Mouse (Mus musculus) lung, postnatal 0 days (tissue): Measurements from ENCODE around the gene Prss56. TPM values are rescaled to one million over a fixed set of nuclear protein-coding genes. Genes with fewer than 3 reads are reported as not detected.

ENCODE experiments used
- ATAC-seq: fragments of 200-750 bp; cut with Nextera tagmentation; 2 replicates; pipeline ENCODE4 v1.8.0; 2017; ENCODE audit warnings: moderate library complexity
- DNase-seq: peaks from one replicate; pipeline ENCODE4 v3.0.0-alpha.2; 2016; ENCODE audit warnings: low spot score
- H3K27ac ChIP-seq: fragments of 300-500 bp; sonication (generic); 2 replicates; pipeline ENCODE4 v1.5.1; 2014; ENCODE audit warnings: antibody characterized with exemption, mild to moderate bottlenecking, low read length, mixed read lengths
- H3K27me3 ChIP-seq: fragments of 300-500 bp; sonication (generic); replicated peaks from 2 replicates; pipeline ENCODE4 v1.6.1; 2014; ENCODE audit warnings: low read length, mixed read lengths; ENCODE audit not compliant: insufficient read depth
- H3K36me3 ChIP-seq: fragments of 300-500 bp; sonication (generic); 2 replicates; pipeline ENCODE4 v1.6.1; 2014; ENCODE audit warnings: low read length, mixed read lengths; ENCODE audit not compliant: insufficient read depth
- H3K4me1 ChIP-seq: fragments of 300-500 bp; sonication (generic); 2 replicates; pipeline ENCODE4 v1.6.1; 2014; ENCODE audit warnings: antibody characterized with exemption, low read depth, low read length, mixed read lengths; ENCODE audit not compliant: insufficient read depth
- H3K4me2 ChIP-seq: fragments of 300-500 bp; sonication (generic); replicated peaks from 2 replicates; pipeline ENCODE4 v1.6.1; 2014; ENCODE audit warnings: low read depth, mild to moderate bottlenecking, low read length, moderate library complexity, mixed read lengths
- H3K4me3 ChIP-seq: fragments of 300-500 bp; sonication (generic); 2 replicates; pipeline ENCODE4 v1.5.1; 2014; ENCODE audit warnings: low read depth, low read length
- H3K9ac ChIP-seq: fragments of 300-500 bp; sonication (generic); replicated peaks from 2 replicates; pipeline ENCODE4 v1.6.1; 2014; ENCODE audit warnings: low read depth, mild to moderate bottlenecking
- H3K9me3 ChIP-seq: fragments of 300-500 bp; sonication (generic); 2 replicates; pipeline ENCODE4 v1.6.1; 2016; ENCODE audit warnings: low read length, mixed read lengths
- CTCF ChIP-seq: IDR thresholded peaks from 2 replicates; pipeline ENCODE4 v1.5.1; 2016; ENCODE audit warnings: antibody characterized with exemption, mild to moderate bottlenecking
- EP300 ChIP-seq: IDR thresholded peaks from 2 replicates; pipeline ENCODE4 v1.6.1; 2016; ENCODE audit warnings: antibody characterized with exemption, mild to moderate bottlenecking, control low read depth
- WGBS: fragments of 180-500 bp; shearing (Covaris S2); extraction: QIAGEN DNeasy Blood & Tissue Kit; methylation state at CpG from one replicate; pipeline ENCODE4 v1.1.7; 2014; 5-methylcytosine and 5-hydroxymethylcytosine counted together
- polyA plus RNA-seq: library from polyadenylated mRNA; unstranded; fragments of >200 nt; fragmentation: Nextera tagmentation; extraction: Ambion mirVana; gene quantifications from 2 replicates; pipeline ENCODE4 v1.2.1, GENCODE M21; 2015

Gene Prss56
- polyA plus RNA-seq, 1 experiment from 2014 or later = not detected

- TF ChIP-seq CTCF = no peak
- TF ChIP-seq EP300 = no peak
- 41% methylated on average over 9 of the region's 9 CpGs for WGBS
- Histone ChIP-seq H3K9ac (no peak overlapping the region), H3K4me2 (no peak overlapping the region), H3K27me3 (peaks cover 2% of the 10 kb centered on the region), H3K4me1 (no peaks in the 10 kb centered on the region), H3K27ac (no peak overlapping the region), H3K4me3 (no peak overlapping the region), H3K36me3 (no peaks in the 10 kb centered on the region), H3K9me3 (no peaks in the 10 kb centered on the region)
- ATAC-seq (no peak), DNase-seq (no peak)
These were observed 18.3 kb upstream of the Prss56 start for GRCm38 (mm10) chr1:87164796-87165184.

GRCm38 (mm10) chr1:87170458-87170857 lies 12.7 kb upstream of the Prss56 start:
- no peak overlapping the region for H3K9ac ChIP-seq
- DNase-seq (no peak), ATAC-seq (no peak)

GRCm38 (mm10) chr1:87171312-87171711 lies 11.8 kb upstream of the Prss56 start:
- no peaks in the 10 kb centered on the region for H3K9me3 ChIP-seq
- no peak overlapping the region for H3K9ac ChIP-seq
- H3K27ac ChIP-seq = no peak overlapping the region
- no peaks in the 10 kb centered on the region for H3K36me3 ChIP-seq
- no peak for DNase-seq
- TF ChIP-seq CTCF (no peak), EP300 (no peak)
- H3K4me3 ChIP-seq = no peak overlapping the region
- H3K4me1 ChIP-seq = no peaks in the 10 kb centered on the region
- 76% methylated on average over 1 of the region's 1 CpGs for WGBS
- no peak overlapping the region for H3K4me2 ChIP-seq
- no peak for ATAC-seq
- H3K27me3 ChIP-seq = peaks cover 13% of the 10 kb centered on the region

More at GRCm38 (mm10) chr1:87170458-87170857, 12.7 kb upstream of the Prss56 start:
- Histone ChIP-seq H3K4me3 (no peak overlapping the region), H3K9me3 (no peaks in the 10 kb centered on the region), H3K27me3 (peaks cover 13% of the 10 kb centered on the region), H3K27ac (no peak overlapping the region), H3K4me2 (no peak overlapping the region), H3K36me3 (no peaks in the 10 kb centered on the region), H3K4me1 (no peaks in the 10 kb centered on the region)
- TF ChIP-seq EP300 (no peak), CTCF (no peak)
- whole genome bisulfite sequencing = 10% methylated on average over 18 of the region's 19 CpGs

- H3K4me1 ChIP-seq = no peaks in the 10 kb centered on the region
- 41% methylated on average over 9 of the region's 9 CpGs for WGBS
- H3K27me3 ChIP-seq = peaks cover 13% of the 10 kb centered on the region
- no peak overlapping the region for H3K4me3 ChIP-seq
- no peak overlapping the region for H3K9ac ChIP-seq
- TF ChIP-seq EP300 (no peak), CTCF (no peak)
- DNase-seq = no peak
- no peaks in the 10 kb centered on the region for H3K9me3 ChIP-seq
- no peak overlapping the region for H3K4me2 ChIP-seq
- no peak for ATAC-seq
- no peak overlapping the region for H3K27ac ChIP-seq
- H3K36me3 ChIP-seq = no peaks in the 10 kb centered on the region
These were observed 10.8 kb upstream of the Prss56 start for GRCm38 (mm10) chr1:87172316-87172715.

- TF ChIP-seq CTCF (peak; percentile 80), EP300 (no peak)
- Histone ChIP-seq H3K4me1 (no peaks in the 10 kb centered on the region), H3K9ac (no peak overlapping the region), H3K9me3 (no peaks in the 10 kb centered on the region), H3K4me2 (no peak overlapping the region), H3K27ac (no peak overlapping the region), H3K4me3 (no peak overlapping the region), H3K36me3 (no peaks in the 10 kb centered on the region), H3K27me3 (peaks cover 13% of the 10 kb centered on the region)
- peak; percentile 72 for DNase-seq
- ATAC-seq = peak; percentile 60
- WGBS = 25% methylated on average over 28 of the region's 28 CpGs
These were observed 8.8 kb upstream of the Prss56 start for GRCm38 (mm10) chr1:87174006-87174955.

GRCm38 (mm10) chr1:87175852-87176292 lies 7.2 kb upstream of the Prss56 start:
- no peaks in the 10 kb centered on the region for H3K36me3 ChIP-seq
- H3K9me3 ChIP-seq = no peaks in the 10 kb centered on the region
- WGBS = 16% methylated on average over 11 of the region's 11 CpGs
- H3K4me1 ChIP-seq = no peaks in the 10 kb centered on the region
- peak; percentile 83 for DNase-seq
- ATAC-seq = peak; percentile 66
- H3K4me2 ChIP-seq = no peak overlapping the region
- peaks cover 9% of the 10 kb centered on the region; the same call in 1 of the 2 replicates for H3K27me3 ChIP-seq
- TF ChIP-seq CTCF (peak; percentile 71), EP300 (no peak)
- no peak overlapping the region for H3K4me3 ChIP-seq
- no peak overlapping the region for H3K9ac ChIP-seq
- H3K27ac ChIP-seq = no peak overlapping the region
